Mouse (Mus musculus): ENCODE results near the gene Ubox5.
"Not testable (repeated sequence)": the region's sequence is repeated elsewhere in the genome, so short reads cannot be mapped to it uniquely, and the experiment has no call there.

The Ubox5 gene
- long read RNA-seq, experiment 1, partial matches to known transcripts = 0 of 10 reads
- long read RNA-seq, experiment 1, other reads (novel, unspliced or antisense) = 7 of 10 reads
- long read RNA-seq, experiment 2, partial matches to known transcripts = 3 of 18 reads
- long read RNA-seq, experiment 2, other reads (novel, unspliced or antisense) = 14 of 18 reads

- intact Hi-C loops (cut with DNase I) = no loop called here
These were observed at the start of gene Ubox5, which contains the start of gene Fastkd5 for GRCm38 (mm10) chr2:130629839-130630203. Gene Ubox5 (minus strand): TSS chr2:130630038. Gene Fastkd5 (minus strand): TSS chr2:130630027.

- intact Hi-C loops (cut with DNase I) = no loop called here
These were observed 49.3 kb upstream of the Ubox5 start for GRCm38 (mm10) chr2:130679154-130679553.

DNA sequence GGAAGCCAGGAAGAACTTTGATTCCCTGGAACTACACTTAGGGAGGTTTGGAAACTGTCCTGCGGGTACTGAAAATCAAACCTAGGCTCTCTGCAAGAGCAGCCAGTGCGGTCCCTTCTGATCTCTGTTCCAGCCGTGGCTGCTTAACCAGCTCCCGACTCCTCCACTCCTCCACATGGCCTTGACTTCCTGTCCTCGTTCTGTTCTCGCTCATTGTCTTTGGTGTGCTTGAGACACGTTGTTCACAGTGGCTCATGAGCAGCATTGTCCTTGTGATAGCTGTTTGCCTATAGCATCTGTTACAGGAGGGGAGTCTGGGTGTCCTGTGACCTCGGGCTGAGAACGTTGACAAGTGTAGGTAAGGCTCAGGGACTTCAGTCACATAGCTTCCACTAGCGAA is 47.4 kb upstream of the Ubox5 start:
- intact Hi-C loops (cut with DNase I) = no loop called here

DNA sequence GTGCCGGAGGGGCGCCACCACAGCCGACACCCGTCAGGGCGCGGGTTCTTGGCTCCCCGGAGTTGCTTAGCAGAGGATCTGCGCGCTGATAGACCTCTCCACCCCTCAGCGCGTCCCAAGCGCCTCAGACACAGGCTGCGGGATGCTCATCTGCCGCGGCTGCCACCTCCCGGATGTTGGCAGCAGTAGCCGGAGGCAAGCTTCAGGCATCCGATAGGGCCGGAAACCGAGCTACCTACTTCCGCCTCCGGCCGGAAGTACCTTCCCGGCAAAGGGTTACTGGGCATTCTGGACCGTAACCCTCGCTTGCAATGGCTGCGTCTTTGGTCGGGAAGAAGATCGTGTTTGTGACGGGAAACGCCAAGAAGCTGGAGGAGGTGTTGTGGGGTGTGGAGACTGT is 37.7 kb upstream of the Ubox5 start, which contains the start of gene Itpa:
Gene Itpa (plus strand): TSS at position 52 of the 400 bp plus-strand sequence.
- intact Hi-C loops (cut with DNase I) = loop anchor here (10.0 kb wide), 1 partner anchor 53 kb away; no protein-coding TSS in a partner anchor

DNA sequence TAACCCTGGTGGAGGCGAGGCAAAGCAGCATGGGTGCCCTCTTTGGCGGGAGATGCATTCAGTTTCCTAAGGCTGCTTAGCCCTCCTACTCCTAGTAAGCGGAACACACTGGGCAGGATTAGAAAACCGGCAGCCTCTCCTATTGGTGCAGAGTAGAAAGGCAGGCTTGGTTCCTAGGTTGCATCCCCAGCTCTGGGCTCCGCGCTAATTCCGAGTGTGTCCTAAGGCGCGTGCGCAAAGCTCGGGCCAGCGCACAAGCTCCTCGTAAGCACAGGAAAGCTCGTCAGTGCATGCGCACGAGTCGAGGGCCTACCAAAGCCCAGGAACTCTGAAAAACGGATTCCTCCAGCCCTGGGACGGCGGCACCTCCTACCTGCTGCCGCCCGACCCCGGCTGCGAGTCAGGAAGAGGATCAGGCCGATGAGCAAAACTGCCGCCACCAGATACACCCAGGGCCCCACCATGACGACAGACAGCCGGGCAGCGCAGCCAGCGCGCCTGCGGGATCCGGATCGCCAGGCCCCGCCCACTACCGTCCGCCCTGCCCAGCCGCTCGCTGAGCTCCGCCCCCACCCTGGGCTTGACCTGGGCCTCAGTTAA is 34.4 kb upstream of the Ubox5 start, which contains the start of gene Ddrgk1:
Gene Ddrgk1 (minus strand): TSS at position 558 of the 600 bp plus-strand sequence.
- intact Hi-C loops (cut with DNase I) = loop anchor here (10.0 kb wide), 1 partner anchor 49 kb away; no protein-coding TSS in a partner anchor

DNA sequence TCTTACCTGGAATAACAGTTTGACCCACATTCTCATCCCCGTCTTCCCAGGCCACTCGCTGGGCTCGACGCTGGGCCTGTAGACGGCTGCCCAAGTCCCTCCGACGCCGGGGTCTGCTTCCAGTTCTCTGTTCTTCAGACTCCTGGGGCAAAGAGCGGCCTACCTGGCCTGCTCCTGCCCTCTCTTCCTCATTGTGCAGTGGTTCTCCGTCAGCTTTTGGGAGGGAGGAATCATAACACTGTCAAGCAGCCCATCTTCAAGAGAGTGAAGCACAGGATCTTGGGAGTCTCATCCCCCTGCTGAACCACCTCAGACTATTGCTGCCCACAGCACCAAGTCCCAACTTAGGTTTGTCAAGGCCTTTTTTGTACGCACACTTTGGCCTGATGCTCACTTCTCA is 33.5 kb upstream of the Ubox5 start:
- intact Hi-C loops (cut with DNase I) = loop anchor here (10.0 kb wide), 1 partner anchor 49 kb away; no protein-coding TSS in a partner anchor

GRCm38 (mm10) chr2:130658530-130658929 is 28.7 kb upstream of the Ubox5 start:
- intact Hi-C loops (cut with DNase I) = no loop called here

- intact Hi-C loops (cut with DNase I) = no loop called here
These were observed 27.7 kb upstream of the Ubox5 start for GRCm38 (mm10) chr2:130657541-130657940.

GRCm38 (mm10) chr2:130656536-130656935 is 26.7 kb upstream of the Ubox5 start:
- intact Hi-C loops (cut with DNase I) = no loop called here

GRCm38 (mm10) chr2:130655660-130656339 is 26.0 kb upstream of the Ubox5 start:
- intact Hi-C loops (cut with DNase I) = no loop called here

DNA sequence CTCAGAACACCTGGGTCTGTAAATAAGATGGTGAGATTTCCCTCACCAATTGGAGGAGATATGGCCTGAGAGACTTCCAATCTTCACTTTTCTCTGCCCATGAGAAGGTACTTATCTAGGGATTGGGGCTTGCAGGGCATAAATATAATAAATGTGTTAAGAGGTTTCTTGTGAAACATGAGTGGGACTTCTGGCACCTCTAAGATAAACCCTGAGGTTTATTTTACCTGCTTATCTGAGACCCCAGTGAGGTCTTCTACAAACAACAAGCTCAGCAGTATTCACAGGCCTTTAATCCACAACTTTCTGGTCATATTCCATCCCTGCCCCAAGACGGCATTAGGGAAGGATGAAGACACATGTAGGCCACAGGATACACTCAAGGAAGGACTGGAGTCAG is 23.9 kb upstream of the Ubox5 start:
- intact Hi-C loops (cut with DNase I) = no loop called here

GRCm38 (mm10) chr2:130653303-130653702 is 23.5 kb upstream of the Ubox5 start:
- intact Hi-C loops (cut with DNase I) = no loop called here

- intact Hi-C loops (cut with DNase I) = not testable (repeated sequence)
These were observed 19.2 kb upstream of the Ubox5 start for GRCm38 (mm10) chr2:130649028-130649427.

DNA sequence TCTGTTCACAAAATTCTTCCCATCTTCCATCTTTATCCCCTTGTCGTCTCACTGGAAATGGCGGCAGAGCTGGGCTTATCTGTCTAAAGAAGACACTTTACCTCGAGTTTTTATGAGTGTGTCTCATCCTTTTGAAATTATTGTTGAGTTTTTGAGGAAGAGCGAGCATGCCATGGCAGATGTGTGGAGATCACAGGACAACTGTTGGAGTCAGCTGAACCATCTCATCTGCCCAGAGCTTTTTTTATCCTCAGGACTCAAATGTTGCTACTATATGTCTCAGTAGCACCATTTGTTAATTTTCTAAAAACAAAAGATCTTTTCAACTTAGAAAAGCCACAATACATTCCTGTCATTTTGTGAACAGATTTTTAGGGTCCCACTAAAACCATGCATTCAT is 15.4 kb upstream of the Ubox5 start:
- intact Hi-C loops (cut with DNase I) = no loop called here

GRCm38 (mm10) chr2:130642684-130643369 is 13.0 kb upstream of the Ubox5 start, which contains the start of gene Lzts3:
Gene Lzts3 (minus strand): TSS chr2:130642803.
- intact Hi-C loops (cut with DNase I) = no loop called here

GRCm38 (mm10) chr2:130642197-130642660 is 12.4 kb upstream of the Ubox5 start:
- intact Hi-C loops (cut with DNase I) = no loop called here

- intact Hi-C loops (cut with DNase I) = no loop called here
These were observed 11.7 kb upstream of the Ubox5 start for GRCm38 (mm10) chr2:130641351-130642025.

DNA sequence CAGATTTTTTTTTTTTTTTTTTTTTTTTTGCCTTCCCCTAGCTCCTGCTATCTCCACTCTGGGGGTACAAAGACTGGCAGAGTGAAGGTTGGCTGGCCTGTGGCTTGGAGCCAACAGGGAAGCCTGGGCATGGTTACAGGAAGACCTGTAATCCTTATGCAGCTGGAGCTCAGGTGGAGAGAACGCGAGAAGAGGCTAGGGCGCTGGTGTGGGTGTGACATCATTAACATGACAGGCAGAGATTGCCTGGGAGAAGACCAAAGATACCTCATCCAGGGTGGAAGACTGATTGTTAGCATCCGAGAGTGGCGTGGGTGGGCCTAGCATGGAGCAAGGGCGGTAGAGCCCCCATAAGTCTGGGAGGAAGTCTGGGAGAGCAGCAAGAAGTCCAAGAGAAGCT is 9.4 kb upstream of the Ubox5 start:
- intact Hi-C loops (cut with DNase I) = no loop called here

- intact Hi-C loops (cut with DNase I) = no loop called here
These were observed 8.3 kb upstream of the Ubox5 start for GRCm38 (mm10) chr2:130638101-130638611.

DNA sequence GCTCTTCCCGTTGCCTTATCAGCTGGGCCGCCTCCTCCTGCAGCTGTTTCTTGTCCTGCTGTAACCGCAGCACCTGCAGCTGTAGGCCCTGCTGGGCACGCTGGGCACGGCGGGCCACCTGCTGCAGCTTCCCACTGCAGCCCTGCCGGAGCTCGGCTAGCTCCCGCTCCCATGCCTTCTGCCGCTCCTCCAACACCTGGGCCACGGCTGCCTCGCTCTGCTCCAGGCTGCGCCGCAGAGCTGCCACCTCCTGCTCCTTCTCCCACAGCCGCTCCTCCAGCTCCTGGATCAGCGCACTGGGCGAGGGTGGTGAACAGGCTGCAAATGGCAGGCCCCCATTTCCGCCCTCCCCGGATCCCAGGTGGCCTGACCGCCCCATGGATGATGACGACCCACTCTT is 6.0 kb upstream of the Ubox5 start:
- intact Hi-C loops (cut with DNase I) = no loop called here

Measured in adrenal gland (tissue).